Mouse (Mus musculus) liver, embryonic 14.5 days (tissue): Measurements from ENCODE around the gene Arsg.

Source experiments
- CTCF ChIP-seq: IDR thresholded peaks from 2 replicates; pipeline ENCODE4 v1.5.1; 2016; ENCODE audit warnings: antibody characterized with exemption, low read depth, control low read depth
- EP300 ChIP-seq: IDR thresholded peaks from 2 replicates; pipeline ENCODE4 v1.6.1; 2016; ENCODE audit warnings: antibody characterized with exemption, low read depth

- no peak for TF ChIP-seq CTCF
- no peak for TF ChIP-seq EP300
Measured at GRCm38 (mm10) chr11:109475717-109476116, 2.5 kb downstream of the Arsg start.
